9 mouse cellular contexts compared by ENCODE assay signal in the genomic region with DNA sequence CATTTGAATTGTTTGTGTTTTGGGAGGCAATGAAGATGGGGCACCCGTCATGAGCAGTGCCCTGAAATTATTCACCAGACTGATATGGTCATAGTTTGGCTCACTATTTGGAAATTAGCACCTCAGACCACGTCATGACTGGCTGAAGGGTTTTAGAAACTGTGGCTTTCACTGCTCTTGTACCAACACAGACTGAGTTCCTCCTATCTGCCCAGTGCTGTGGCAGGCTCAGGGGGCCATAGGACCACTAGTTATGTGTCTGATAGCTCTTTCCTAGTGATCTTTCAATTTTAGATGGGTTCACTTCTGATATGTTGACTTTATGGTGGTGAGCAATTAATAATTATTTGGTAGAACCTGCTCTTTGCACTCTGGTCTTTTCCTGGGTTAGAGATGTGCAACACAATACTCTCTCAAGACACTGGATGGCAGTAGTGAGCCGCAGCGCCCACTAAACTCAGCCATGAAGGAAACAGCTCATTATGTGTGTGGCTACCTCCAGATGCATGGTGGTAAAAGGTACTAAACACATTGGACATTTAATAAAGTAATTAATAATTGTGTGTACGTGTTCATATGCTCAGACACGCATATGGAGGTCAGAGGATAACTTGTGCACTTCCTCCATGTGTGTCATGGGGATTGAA.
DNase-seq lines count a peak whose midpoint lies in the region; ATAC-seq lines count a peak whose summit lies in the region.
"Had no signal": no experiment of that assay in that cellular context is flagged by ENCODE, and none has a peak within 500 bp of the region (broad histone marks: within the 10 kb centered on the region; RNA-seq: fewer than 3 reads in every experiment).

No protein-coding gene starts in this region.

- H3K36me3 ChIP-seq in forebrain, embryonic 13.5 days (ENCODE audit: poor library complexity, severe bottlenecking), result no peaks in the 10 kb centered on the region
- no peaks in the 10 kb centered on the region for H3K36me3 ChIP-seq in intestine, embryonic 16.5 days (ENCODE audit: control insufficient read depth, insufficient read depth, low read length)
- H3K36me3 ChIP-seq in stomach, embryonic 14.5 days (ENCODE audit: control insufficient read depth, insufficient read depth, low read length), result no peaks in the 10 kb centered on the region
- H3K36me3 ChIP-seq: heart, embryonic 15.5 days had no signal

- peak; percentile 90 for ATAC-seq in forebrain, embryonic 13.5 days
- peak; percentile 76 for ATAC-seq in intestine, embryonic 16.5 days
- ATAC-seq in stomach, embryonic 14.5 days (ENCODE audit: insufficient number of reproducible peaks, insufficient read depth, low FRiP score, low read depth), result peak; percentile 78

- no peak overlapping the region for H3K4me3 ChIP-seq in forebrain, embryonic 13.5 days
- H3K4me3 ChIP-seq in intestine, embryonic 16.5 days (ENCODE audit: low read length), result no peak overlapping the region
- no peak overlapping the region for H3K4me3 ChIP-seq in stomach, embryonic 14.5 days (ENCODE audit: low read depth, low read length)
- H3K4me3 ChIP-seq: heart, embryonic 15.5 days had no signal

- H3K9me3 ChIP-seq in forebrain, embryonic 13.5 days (replicated peaks), result 0 out of 2 replicates have a peak, but pooled peaks cover 3% of the 10 kb centered on the region
- H3K9me3 ChIP-seq in intestine, embryonic 16.5 days (ENCODE audit: control insufficient read depth, low read length), result no peaks in the 10 kb centered on the region
- no peaks in the 10 kb centered on the region for H3K9me3 ChIP-seq in stomach, embryonic 14.5 days (ENCODE audit: control insufficient read depth, low read depth, low read length)
- H3K9me3 ChIP-seq: heart, embryonic 15.5 days had no signal

- no peak overlapping the region for H3K9ac ChIP-seq in forebrain, embryonic 13.5 days
- H3K9ac ChIP-seq in intestine, embryonic 16.5 days (ENCODE audit: low read depth, low read length), result no peak overlapping the region
- H3K9ac ChIP-seq in stomach, embryonic 14.5 days (replicated peaks; ENCODE audit: low read depth, low read length), result no peak overlapping the region
- H3K9ac ChIP-seq: heart, embryonic 15.5 days had no signal

- WGBS in forebrain, embryonic 13.5 days, result 17% methylated on average over 6 of the region's 6 CpGs
- 15% methylated on average over 6 of the region's 6 CpGs for WGBS in intestine, embryonic 16.5 days
- WGBS in stomach, embryonic 14.5 days, result 19% methylated on average over 6 of the region's 6 CpGs

- H3K4me2 ChIP-seq in forebrain, embryonic 13.5 days, result no peak overlapping the region
- no peak overlapping the region for H3K4me2 ChIP-seq in intestine, embryonic 16.5 days (ENCODE audit: low read depth, low read length)
- H3K4me2 ChIP-seq in stomach, embryonic 14.5 days (replicated peaks; ENCODE audit: low read depth, low read length), result no peak overlapping the region
- H3K4me2 ChIP-seq: heart, embryonic 15.5 days had no signal

- no peak overlapping the region for H3K27ac ChIP-seq in forebrain, embryonic 13.5 days
- H3K27ac ChIP-seq in intestine, embryonic 16.5 days (ENCODE audit: low read length), result no peak overlapping the region
- no peak overlapping the region for H3K27ac ChIP-seq in stomach, embryonic 14.5 days (ENCODE audit: low read length)
- H3K27ac ChIP-seq: heart, embryonic 15.5 days had no signal

- DNase-seq in cerebellum, postnatal 10 days, result peak; percentile 71 to 77
- DNase-seq in cerebellum, adult 9-10 months, result no peak
- peak; percentile 35 for DNase-seq in urinary bladder, postnatal 25 days (ENCODE audit: low spot score)
- DNase-seq in urinary bladder, adult 18-20 months (ENCODE audit: low spot score in 2 of 2), result no peak
- DNase-seq in lung, postnatal 10 days, result peak; percentile 48

- H3K27me3 ChIP-seq in forebrain, embryonic 13.5 days, result no peaks in the 10 kb centered on the region
- no peaks in the 10 kb centered on the region for H3K27me3 ChIP-seq in intestine, embryonic 16.5 days (replicated peaks; ENCODE audit: control insufficient read depth, insufficient read depth, low read length)
- no peaks in the 10 kb centered on the region for H3K27me3 ChIP-seq in stomach, embryonic 14.5 days (ENCODE audit: control insufficient read depth, insufficient read depth, low read length)
- H3K27me3 ChIP-seq: heart, embryonic 15.5 days had no signal

- no peaks in the 10 kb centered on the region for H3K4me1 ChIP-seq in forebrain, embryonic 13.5 days
- H3K4me1 ChIP-seq in intestine, embryonic 16.5 days (ENCODE audit: control insufficient read depth, insufficient read depth, low read length), result no peaks in the 10 kb centered on the region
- no peaks in the 10 kb centered on the region for H3K4me1 ChIP-seq in stomach, embryonic 14.5 days (ENCODE audit: control insufficient read depth, insufficient read depth, low read length)
- H3K4me1 ChIP-seq: heart, embryonic 15.5 days had no signal

Comparison
In these comparisons a context has a peak if more than half of its experiments do, and no peak if none do; other contexts are left out.
1. DNase-seq: peak in cerebellum, postnatal 10 days (2 of 2), urinary bladder, postnatal 25 days (single experiment) and lung, postnatal 10 days (single experiment); none in cerebellum, adult 9-10 months (single experiment) and urinary bladder, adult 18-20 months (0 of 2).
2. Peak in every context shown above with its lines, with median percentiles within 50 percentile points of each other: ATAC-seq.